Mouse (Mus musculus) NIH3T3 (cell line): Measurements from ENCODE around the gene Aip.
"Not testable (repeated sequence)": the region's sequence is repeated elsewhere in the genome, so short reads cannot be mapped to it uniquely, and the experiment has no call there.

ENCODE experiments used
- DNase-seq: peaks from one replicate; pipeline ENCODE4 v3.0.0-alpha.2; 2012; ENCODE audit warnings: low read depth

Aip gene

DNA sequence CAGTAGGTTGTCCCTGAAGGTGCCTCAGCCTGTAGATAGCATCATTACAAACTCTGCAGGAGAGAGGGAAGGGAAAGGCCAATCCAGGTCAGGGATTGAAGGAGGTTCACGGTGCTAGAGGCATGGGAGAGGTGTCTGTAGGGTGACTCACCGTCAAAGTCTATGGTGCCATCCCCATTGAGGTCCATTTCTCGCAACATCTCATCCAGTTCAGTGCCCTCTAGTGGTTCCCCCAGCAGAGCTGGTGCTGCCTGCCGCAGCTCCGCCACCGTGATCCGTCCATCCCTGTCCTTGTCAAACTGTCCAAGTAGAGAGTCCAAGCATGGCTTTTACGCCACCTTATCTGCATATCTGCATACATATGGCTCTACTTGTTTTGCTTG lies 10.3 kb upstream of the Aip start:
- peak; percentile 59 for DNase-seq

DNA sequence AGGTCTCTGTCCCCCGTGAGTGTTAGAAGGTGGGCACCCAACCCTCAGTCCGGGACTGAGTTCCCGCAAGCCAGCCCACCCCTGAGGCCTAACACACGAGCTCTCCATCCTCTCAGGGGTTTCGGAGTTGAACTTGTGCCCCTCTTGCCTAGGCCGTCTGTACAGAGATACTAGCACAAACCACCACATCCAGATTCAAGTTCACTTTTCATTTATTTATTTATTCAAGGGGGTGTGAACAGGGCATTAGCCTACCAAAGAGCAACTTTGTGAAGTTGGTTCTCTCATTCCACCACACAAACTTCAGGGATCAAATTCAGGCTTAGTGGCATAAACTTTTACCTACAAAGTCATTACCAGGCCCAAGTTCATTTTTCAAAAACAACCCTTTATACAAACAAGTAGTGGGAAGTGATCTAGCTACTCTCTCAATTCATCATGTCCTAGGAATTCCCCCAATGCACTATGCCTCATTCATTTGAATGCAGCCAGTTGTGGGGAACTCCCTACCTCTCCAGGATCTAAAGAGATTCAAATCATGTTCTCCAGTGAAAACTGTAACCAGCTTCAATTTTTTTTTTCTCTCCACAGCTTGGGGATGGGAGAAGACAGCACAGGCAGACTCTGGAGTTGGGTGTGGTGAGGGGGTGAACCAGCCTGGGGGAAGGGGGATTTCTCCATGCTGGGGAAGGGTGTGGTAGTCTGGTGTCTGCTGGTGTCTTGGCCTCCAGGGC lies 9.7 kb upstream of the Aip start:
- peak; percentile 36 for DNase-seq

- no peak for DNase-seq
Measured at GRCm38 (mm10) chr19:4134354-4134753, 8.7 kb upstream of the Aip start.

- DNase-seq = no peak
Measured at GRCm38 (mm10) chr19:4131768-4132167, 6.1 kb upstream of the Aip start.

GRCm38 (mm10) chr19:4131075-4131474 lies 5.4 kb upstream of the Aip start:
- no peak for DNase-seq

GRCm38 (mm10) chr19:4130106-4130505 lies 4.4 kb upstream of the Aip start:
- no peak for DNase-seq

- no peak for DNase-seq
Measured at GRCm38 (mm10) chr19:4129462-4129861, 3.8 kb upstream of the Aip start.

DNA sequence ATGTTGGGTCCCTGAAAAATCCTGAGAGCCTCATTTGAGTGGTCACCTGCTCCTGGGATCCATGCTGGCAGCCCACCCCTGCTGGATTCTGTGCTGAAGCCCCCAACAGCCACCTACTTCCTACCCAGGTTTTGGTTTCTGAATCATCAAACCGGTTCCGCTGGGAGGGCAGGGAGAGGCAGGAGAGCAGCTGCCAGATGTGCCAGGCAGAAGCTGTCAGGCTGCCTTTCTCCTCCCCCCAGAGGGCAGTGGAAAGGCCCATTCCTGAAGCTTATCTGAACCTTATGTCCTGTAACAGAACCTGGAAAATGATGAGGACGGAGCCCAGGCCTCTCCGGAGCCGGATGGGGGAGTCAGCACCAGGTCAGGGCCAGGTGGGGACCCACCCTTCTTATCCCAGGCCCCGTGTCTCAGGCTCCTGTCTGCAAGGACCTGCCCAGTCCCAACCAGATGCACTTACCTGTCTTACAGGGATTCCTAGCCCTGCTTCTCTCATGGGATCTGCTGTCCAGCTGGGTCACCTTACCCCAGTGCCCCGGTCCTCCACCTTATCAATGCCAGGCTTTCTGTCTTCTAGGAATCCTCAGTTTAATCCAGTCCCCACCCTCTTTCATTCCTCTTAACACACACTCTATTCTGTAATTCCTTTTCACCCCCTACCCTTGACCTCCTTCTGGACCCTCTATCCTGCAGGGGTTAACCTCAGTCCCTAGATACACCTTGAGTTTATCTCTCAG lies 1.3 kb upstream of the Aip start:
- DNase-seq = peak; percentile 65

GRCm38 (mm10) chr19:4125268-4125667 lies 390 bp downstream of the Aip start:
- DNase-seq = peak; percentile 60

- peak; percentile 52 for DNase-seq
Measured at GRCm38 (mm10) chr19:4124432-4124831, 1.2 kb downstream of the Aip start.

DNA sequence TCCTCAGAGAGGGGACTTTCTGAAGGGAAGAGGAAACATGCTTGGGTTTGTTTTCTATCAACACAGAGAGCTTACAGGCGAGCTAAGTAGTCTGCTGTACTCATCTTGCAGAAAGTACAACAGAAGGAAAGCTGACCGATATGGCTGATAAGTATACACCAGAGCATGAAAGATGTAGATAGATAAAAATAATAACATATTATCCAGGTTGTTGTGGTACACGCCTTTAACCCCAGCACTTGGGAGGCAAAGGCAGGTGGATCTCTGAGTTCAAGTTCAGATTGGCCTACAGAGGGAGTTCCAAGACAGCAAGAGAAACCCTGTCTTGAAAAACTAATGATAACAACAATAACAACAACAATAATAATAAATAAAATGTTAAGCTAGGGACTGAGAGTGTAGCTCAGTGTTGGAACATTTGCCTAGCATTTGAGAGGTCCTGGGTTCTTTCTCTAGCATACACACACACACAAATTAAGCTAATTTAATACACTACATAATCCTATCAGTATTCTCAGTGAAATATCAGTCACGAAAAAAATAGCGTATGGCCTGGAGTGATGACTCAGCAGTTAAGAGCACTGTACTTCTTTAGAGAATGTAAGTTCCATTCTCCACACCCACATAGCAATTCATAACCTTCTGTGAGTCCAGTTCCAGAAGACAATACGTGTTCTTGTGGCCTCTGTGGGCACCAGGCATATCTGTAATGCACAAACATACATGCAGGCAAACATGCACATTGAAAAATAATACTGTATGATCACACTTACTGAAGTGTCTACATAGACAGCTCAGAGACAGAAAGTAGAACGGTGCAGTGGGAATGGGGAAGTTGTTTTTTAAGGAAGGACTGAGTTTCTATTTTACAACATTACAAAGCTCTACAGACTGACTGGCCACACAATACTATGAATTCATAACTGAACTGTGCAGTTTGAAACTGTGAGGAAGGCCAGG lies 3.0 kb downstream of the Aip start:
- peak; percentile 46 for DNase-seq

GRCm38 (mm10) chr19:4121896-4122295 lies 3.8 kb downstream of the Aip start:
- not testable (repeated sequence) for DNase-seq

DNA sequence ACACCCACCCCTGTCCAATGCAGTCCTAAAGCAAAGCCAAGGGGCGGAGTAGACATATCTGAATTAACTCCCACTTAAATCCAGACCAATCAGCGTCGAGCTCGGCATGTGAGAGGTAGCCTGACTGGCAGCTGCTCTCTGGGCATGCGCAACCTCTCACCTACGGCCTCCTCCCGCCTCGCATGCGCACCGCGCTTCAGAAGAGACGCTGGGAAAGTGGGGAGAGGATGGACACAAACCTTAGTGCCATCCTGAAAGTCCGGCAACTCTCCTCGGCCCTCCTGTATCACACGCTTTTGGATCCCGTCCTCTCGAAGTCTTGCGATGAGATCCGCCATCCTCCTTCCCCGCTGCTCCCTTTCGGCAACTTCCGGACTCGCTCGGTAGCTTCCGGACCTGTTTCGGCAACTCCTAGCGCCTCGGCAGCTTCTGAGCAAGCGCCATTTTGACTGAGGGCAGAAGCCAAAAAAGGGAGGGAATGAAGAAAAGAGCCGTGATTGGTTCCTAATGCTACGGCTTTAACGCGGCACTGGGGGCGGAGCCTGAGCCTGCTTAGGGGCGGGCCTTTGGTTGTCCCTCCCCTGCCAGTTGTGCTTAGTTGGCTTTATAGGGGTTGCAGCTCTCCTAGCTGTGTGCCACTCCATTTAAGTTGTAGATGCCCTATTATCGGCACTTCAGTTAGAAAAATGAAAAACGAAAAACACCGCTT lies 4.4 kb downstream of the Aip start:
- DNase-seq = peak; percentile 99

DNA sequence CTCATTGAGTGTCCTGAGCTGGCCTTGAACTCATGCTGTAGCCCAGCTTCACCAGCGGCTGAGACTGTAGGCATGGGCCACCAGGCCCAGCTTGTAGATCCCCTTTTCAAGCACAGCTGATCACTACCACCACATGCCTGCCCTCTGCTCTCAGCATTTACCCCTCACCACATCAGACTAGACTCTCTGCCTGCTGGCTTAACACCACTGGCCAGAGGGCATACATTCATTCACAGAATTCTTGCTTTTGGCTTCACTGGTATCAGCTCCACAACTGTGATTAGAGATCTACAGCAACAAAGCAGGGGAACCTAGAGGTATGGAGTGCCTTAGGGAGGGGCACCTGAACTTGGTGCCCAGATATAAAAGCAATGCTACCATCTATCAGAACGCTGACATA lies 5.2 kb downstream of the Aip start:
- no peak for DNase-seq

- no peak for DNase-seq
Measured at GRCm38 (mm10) chr19:4119716-4120487, 5.8 kb downstream of the Aip start.

DNA sequence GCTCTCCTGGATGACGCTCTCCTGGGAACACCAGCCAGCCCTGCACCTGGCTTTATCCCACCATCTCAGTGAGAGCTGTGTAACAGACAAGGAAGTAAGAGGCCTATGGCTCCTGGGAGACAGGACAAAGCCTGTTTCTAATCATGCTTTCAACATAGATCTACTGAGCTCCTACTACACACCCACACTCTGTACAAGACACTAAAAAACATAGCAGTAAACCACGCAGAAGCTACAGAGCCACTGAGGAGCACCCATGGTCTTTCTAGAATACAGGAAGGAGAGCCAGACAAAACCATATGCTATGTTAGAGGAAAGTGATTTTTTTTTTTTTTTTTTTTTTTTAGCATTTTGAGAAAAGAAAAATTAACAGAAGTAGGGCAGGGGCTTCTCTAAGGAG lies 7.3 kb downstream of the Aip start:
- no peak for DNase-seq

DNA sequence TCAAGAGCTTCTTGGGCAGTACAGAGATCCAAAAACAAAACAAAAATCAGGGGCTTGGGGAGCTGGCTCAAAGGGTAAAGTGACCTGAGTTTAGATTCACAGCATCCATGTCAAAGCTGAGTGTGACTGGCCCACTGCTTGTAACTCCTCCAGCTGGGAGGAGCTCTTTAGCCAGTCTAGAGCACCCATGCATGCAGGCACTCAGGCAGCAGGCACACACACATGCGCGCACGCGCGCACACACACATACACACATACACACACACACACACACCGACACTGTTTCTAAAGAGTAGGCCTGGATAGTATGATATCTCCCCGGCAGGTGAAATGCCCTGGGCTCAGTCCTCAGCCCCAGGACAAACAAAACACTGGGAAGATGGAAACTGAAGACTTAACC lies 8.7 kb downstream of the Aip start:
- DNase-seq = no peak

GRCm38 (mm10) chr19:4115816-4116215 lies 9.8 kb downstream of the Aip start:
- no peak for DNase-seq

DNA sequence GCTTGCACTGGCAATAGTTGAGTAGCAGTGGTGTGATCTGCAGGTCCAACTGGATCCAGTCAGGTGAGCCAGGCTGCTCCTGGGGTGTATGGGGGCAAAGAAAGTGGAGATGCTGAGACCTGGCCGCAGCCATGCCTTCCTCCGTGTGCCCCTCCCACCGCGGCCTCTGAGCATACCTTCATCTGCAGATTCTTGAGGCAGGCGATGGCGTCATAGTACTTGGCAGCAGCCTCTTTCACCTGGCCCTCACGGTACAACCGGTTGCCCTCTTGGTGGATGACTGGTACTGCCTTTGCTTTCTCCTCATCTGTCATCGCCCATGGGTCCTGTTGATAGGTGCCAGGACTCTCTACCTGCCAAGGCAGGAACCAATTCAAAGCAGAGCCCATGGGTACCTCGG lies 10.5 kb downstream of the Aip start:
- DNase-seq = no peak

GRCm38 (mm10) chr19:4114551-4114950 lies 11.1 kb downstream of the Aip start:
- no peak for DNase-seq

DNA sequence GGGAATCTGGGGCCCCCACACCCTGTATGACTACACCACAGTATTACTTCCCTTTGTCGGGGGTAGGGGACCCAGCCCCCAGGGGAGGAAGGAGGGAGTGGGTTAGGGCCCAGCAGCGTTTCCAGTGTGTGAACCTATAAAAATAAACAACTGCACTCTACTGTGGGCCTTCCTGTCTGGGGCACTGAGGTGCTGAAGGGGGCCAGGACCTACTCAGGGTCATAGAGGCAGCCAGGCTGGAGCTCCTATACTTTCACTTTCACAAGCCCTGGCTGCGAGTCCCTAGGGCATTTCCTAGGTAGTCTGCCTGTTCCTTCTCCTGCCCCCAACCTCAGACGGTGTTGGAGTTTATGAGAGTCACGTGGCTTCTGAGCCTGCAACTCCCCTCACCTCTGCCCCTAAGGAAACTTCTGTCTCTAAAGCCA lies 11.8 kb downstream of the Aip start:
- peak; percentile 63 for DNase-seq
